Mouse (Mus musculus) liver, postnatal 0 days (tissue): Measurements from ENCODE around the gene Ube2m. TPM values are rescaled to one million over a fixed set of nuclear protein-coding genes. Genes with fewer than 3 reads are reported as not detected.

Source experiments
- ATAC-seq: fragments of 200-750 bp; cut with Nextera tagmentation; 2 replicates; pipeline ENCODE4 v1.8.0; 2017; ENCODE audit warnings: mild to moderate bottlenecking, moderate library complexity
- DNase-seq: peaks from one replicate; pipeline ENCODE4 v3.0.0-alpha.2; 2016
- H3K27ac ChIP-seq: fragments of 300-500 bp; sonication (generic); 2 replicates; pipeline ENCODE4 v1.5.1; 2014; ENCODE audit warnings: antibody characterized with exemption, moderate library complexity, mild to moderate bottlenecking, low read depth
- H3K27me3 ChIP-seq: fragments of 300-500 bp; sonication (generic); 2 replicates; pipeline ENCODE4 v1.6.1; 2014; ENCODE audit warnings: low read length, control low read depth, mixed read lengths; ENCODE audit not compliant: insufficient read depth
- H3K36me3 ChIP-seq: fragments of 300-500 bp; sonication (generic); replicated peaks from 2 replicates; pipeline ENCODE4 v1.6.1; 2014; ENCODE audit warnings: mild to moderate bottlenecking, control low read depth, low read length, moderate library complexity, mixed read lengths; ENCODE audit not compliant: insufficient read depth
- H3K4me1 ChIP-seq: fragments of 300-500 bp; sonication (generic); 2 replicates; pipeline ENCODE4 v1.6.1; 2014; ENCODE audit warnings: antibody characterized with exemption, mild to moderate bottlenecking, control low read depth; ENCODE audit not compliant: insufficient read depth
- H3K4me2 ChIP-seq: fragments of 300-500 bp; sonication (generic); 2 replicates; pipeline ENCODE4 v1.6.1; 2014; ENCODE audit warnings: low read depth, mild to moderate bottlenecking, low read length, moderate library complexity, mixed read lengths
- H3K4me3 ChIP-seq: fragments of 300-500 bp; sonication (generic); 2 replicates; pipeline ENCODE4 v1.5.1; 2014; ENCODE audit warnings: low read depth, low read length
- H3K9ac ChIP-seq: fragments of 300-500 bp; sonication (generic); replicated peaks from 2 replicates; pipeline ENCODE4 v1.6.1; 2014; ENCODE audit warnings: mild to moderate bottlenecking, moderate library complexity
- H3K9me3 ChIP-seq: fragments of 300-500 bp; sonication (generic); 2 replicates; pipeline ENCODE4 v1.6.1; 2016; ENCODE audit warnings: mild to moderate bottlenecking, control low read depth, low read length, mixed read lengths
- CTCF ChIP-seq: sonication (generic); IDR thresholded peaks from 2 replicates; pipeline ENCODE4 v1.5.1; 2016; ENCODE audit warnings: antibody characterized with exemption, low read depth
- EP300 ChIP-seq: IDR thresholded peaks from 2 replicates; pipeline ENCODE4 v1.6.1; 2016; ENCODE audit warnings: antibody characterized with exemption, low read depth, mild to moderate bottlenecking
- WGBS: fragments of 180-500 bp; shearing (Covaris S2); extraction: QIAGEN DNeasy Blood & Tissue Kit; methylation state at CpG from one replicate; pipeline ENCODE4 v1.1.7; 2014; ENCODE audit not compliant: insufficient replicate concordance; 5-methylcytosine and 5-hydroxymethylcytosine counted together
- polyA plus RNA-seq: library from polyadenylated mRNA; unstranded; fragments of >200 nt; fragmentation: Nextera tagmentation; extraction: Ambion mirVana; gene quantifications from 2 replicates; pipeline ENCODE4 v1.2.1, GENCODE M21; 2015

Gene Ube2m
- polyA plus RNA-seq, 1 experiment from 2014 or later: 53.8 TPM

DNA sequence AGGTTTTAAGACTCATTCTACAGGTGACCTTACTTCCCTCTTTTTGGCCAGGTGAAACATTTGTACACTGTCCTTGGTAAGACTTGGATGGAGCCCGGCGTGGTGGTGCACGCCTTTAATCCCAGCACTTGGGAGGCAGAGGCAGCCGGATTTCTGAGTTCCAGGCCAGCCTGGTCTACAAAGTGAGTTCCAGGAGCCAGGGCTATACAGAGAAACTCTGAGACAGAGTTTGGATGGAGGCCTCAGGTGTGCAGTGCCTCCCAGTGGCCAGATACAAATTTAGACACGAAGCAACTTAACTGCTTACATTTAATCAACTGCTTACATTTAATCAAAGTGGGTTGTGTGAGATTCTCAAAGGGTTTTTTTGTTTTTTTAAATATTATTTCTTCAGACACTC lies 7.0 kb downstream of the Ube2m start:
- Histone ChIP-seq H3K4me1 (peaks cover 29% of the 10 kb centered on the region), H3K9me3 (no peaks in the 10 kb centered on the region), H3K4me2 (no peak overlapping the region), H3K36me3 (peaks cover 82% of the 10 kb centered on the region), H3K9ac (no peak overlapping the region), H3K27ac (no peak overlapping the region), H3K4me3 (no peak overlapping the region), H3K27me3 (no peaks in the 10 kb centered on the region)
- DNase-seq (no peak), ATAC-seq (no peak)
- WGBS: 74% methylated on average over 5 of the region's 5 CpGs
- TF ChIP-seq CTCF (peak; percentile 57), EP300 (no peak)

DNA sequence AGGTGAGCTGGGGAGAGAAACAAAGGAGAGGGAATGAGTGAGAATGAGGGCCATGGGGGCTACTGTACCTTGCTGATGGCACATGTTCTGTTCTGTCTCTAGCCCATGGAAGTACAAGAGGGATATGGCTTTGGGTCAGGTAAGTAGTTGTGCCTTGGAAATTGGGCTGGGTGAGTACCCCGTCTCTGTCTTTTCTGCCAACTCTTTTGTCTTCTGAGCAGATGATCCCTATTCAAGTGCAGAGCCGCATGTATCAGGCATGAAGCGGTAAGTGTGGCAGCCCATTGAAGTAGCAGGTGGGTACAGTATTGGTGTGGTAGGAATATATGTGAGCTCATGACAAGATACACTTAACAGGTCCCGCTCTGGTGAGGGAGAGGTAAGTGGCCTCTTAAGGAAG lies 9.1 kb downstream of the Ube2m start:
- 92% methylated on average over 4 of the region's 4 CpGs for WGBS

GRCm38 (mm10) chr7:13025511-13026112 lies 12.5 kb downstream of the Ube2m start:
- Histone ChIP-seq H3K36me3 (peaks cover 45% of the 10 kb centered on the region), H3K4me2 (peak overlapping the region; percentile 96), H3K27me3 (no peaks in the 10 kb centered on the region), H3K4me1 (peaks cover 27% of the 10 kb centered on the region), H3K4me3 (peak overlapping the region; percentile 70), H3K9me3 (no peaks in the 10 kb centered on the region), H3K27ac (no peak overlapping the region), H3K9ac (peak overlapping the region; percentile 86)
- TF ChIP-seq CTCF (no peak), EP300 (no peak)
- WGBS: 22% methylated on average over 4 of the region's 4 CpGs
- DNase-seq (no peak), ATAC-seq (no peak)

More for the DNA sequence above, 9.1 kb downstream of the Ube2m start:
- Histone ChIP-seq H3K9ac (no peak overlapping the region), H3K27me3 (no peaks in the 10 kb centered on the region), H3K27ac (no peak overlapping the region), H3K4me1 (peaks cover 27% of the 10 kb centered on the region), H3K4me3 (no peak overlapping the region), H3K36me3 (peaks cover 71% of the 10 kb centered on the region), H3K4me2 (no peak overlapping the region), H3K9me3 (no peaks in the 10 kb centered on the region)
- DNase-seq: no peak
- TF ChIP-seq EP300 (no peak), CTCF (no peak)
- ATAC-seq: no peak

GRCm38 (mm10) chr7:13024805-13025204 lies 13.3 kb downstream of the Ube2m start:
- under 1% methylated on average over 44 of the region's 44 CpGs for WGBS

GRCm38 (mm10) chr7:13023928-13024731 lies 13.9 kb downstream of the Ube2m start:
- Histone ChIP-seq H3K4me3 (peak overlapping the region; percentile 70), H3K36me3 (peaks cover 30% of the 10 kb centered on the region), H3K9ac (peak overlapping the region; percentile 86), H3K27ac (peak overlapping the region; percentile 99), H3K27me3 (no peaks in the 10 kb centered on the region), H3K4me1 (peaks cover 27% of the 10 kb centered on the region), H3K9me3 (no peaks in the 10 kb centered on the region), H3K4me2 (peak overlapping the region; percentile 96)
- DNase-seq (peak; percentile 95), ATAC-seq (peak; percentile 86)
- WGBS: 2% methylated on average over 58 of the region's 95 CpGs
- no peak for TF ChIP-seq EP300
- TF ChIP-seq CTCF: 0 out of 2 replicates have a peak, but pooled peaks have one; percentile 1

More at GRCm38 (mm10) chr7:13024805-13025204, 13.3 kb downstream of the Ube2m start:
- Histone ChIP-seq H3K9me3 (no peaks in the 10 kb centered on the region), H3K4me2 (peak overlapping the region; percentile 96), H3K4me3 (peak overlapping the region; percentile 70), H3K36me3 (peaks cover 37% of the 10 kb centered on the region), H3K9ac (peak overlapping the region; percentile 86), H3K27me3 (no peaks in the 10 kb centered on the region), H3K4me1 (peaks cover 27% of the 10 kb centered on the region), H3K27ac (peak overlapping the region; percentile 99)
- peak; percentile 48 for TF ChIP-seq CTCF
- TF ChIP-seq EP300: no peak
- DNase-seq (peak; percentile 83), ATAC-seq (peak; percentile 52)
